Mouse (Mus musculus) left cerebral cortex, adult 9 months (tissue): ENCODE data around the gene Inpp5a.
A peak's percentile ranks its signal among the peaks of the same experiment; 100 is the strongest.

Experiments used
- DNase-seq, 2 experiments: peaks; one replicate each; pipeline ENCODE4 v3.0.0; 2022; ENCODE audit warnings: low spot score in 2 of 2

The Inpp5a gene

GRCm38 (mm10) chr7:139371389-139371788 lies 17.5 kb upstream of the Inpp5a start:
- no peak for DNase-seq

- no peak for DNase-seq
These were observed 11.5 kb upstream of the Inpp5a start for GRCm38 (mm10) chr7:139377381-139377780.

GRCm38 (mm10) chr7:139378355-139378754 lies 10.6 kb upstream of the Inpp5a start:
- DNase-seq: no peak

- DNase-seq: no peak
These were observed 9.2 kb upstream of the Inpp5a start for GRCm38 (mm10) chr7:139379745-139380144.

GRCm38 (mm10) chr7:139380225-139380624 lies 8.7 kb upstream of the Inpp5a start:
- DNase-seq: no peak

GRCm38 (mm10) chr7:139381877-139382276 lies 7.0 kb upstream of the Inpp5a start:
- DNase-seq: no peak

- DNase-seq: no peak
These were observed 6.1 kb upstream of the Inpp5a start for GRCm38 (mm10) chr7:139382796-139383195.

GRCm38 (mm10) chr7:139384500-139384899 lies 4.4 kb upstream of the Inpp5a start:
- no peak for DNase-seq

GRCm38 (mm10) chr7:139384916-139385530 lies 3.9 kb upstream of the Inpp5a start:
- no peak for DNase-seq

GRCm38 (mm10) chr7:139386933-139387690 lies 1.8 kb upstream of the Inpp5a start:
- no peak for DNase-seq

- no peak for DNase-seq
These were observed 814 bp upstream of the Inpp5a start for GRCm38 (mm10) chr7:139387921-139388669.

GRCm38 (mm10) chr7:139389213-139389761 lies 378 bp downstream of the Inpp5a start:
- no peak for DNase-seq

GRCm38 (mm10) chr7:139390380-139390779 lies 1.5 kb downstream of the Inpp5a start:
- peak in 1 of 2 experiments; percentile 25 for DNase-seq

GRCm38 (mm10) chr7:139390926-139391325 lies 2.0 kb downstream of the Inpp5a start:
- DNase-seq: peak in 1 of 2 experiments; percentile 31

GRCm38 (mm10) chr7:139391691-139392090 lies 2.8 kb downstream of the Inpp5a start:
- DNase-seq: no peak

GRCm38 (mm10) chr7:139392106-139392505 lies 3.2 kb downstream of the Inpp5a start:
- DNase-seq: no peak

GRCm38 (mm10) chr7:139392691-139393235 lies 3.9 kb downstream of the Inpp5a start:
- DNase-seq: no peak

GRCm38 (mm10) chr7:139397521-139397920 lies 8.6 kb downstream of the Inpp5a start:
- peak in 1 of 2 experiments; percentile 52 for DNase-seq

- no peak for DNase-seq
These were observed 9.2 kb downstream of the Inpp5a start for GRCm38 (mm10) chr7:139398111-139398510.

GRCm38 (mm10) chr7:139398530-139399021 lies 9.7 kb downstream of the Inpp5a start:
- DNase-seq: no peak

- DNase-seq: no peak
These were observed 10.7 kb downstream of the Inpp5a start for GRCm38 (mm10) chr7:139399572-139399971.
